Mouse (Mus musculus): ENCODE measurements around the gene Itpk1. TPM values are rescaled to one million over a fixed set of nuclear protein-coding genes. Genes with fewer than 3 reads are reported as not detected.
"Not testable (repeated sequence)": the region's sequence is repeated elsewhere in the genome, so short reads cannot be mapped to it uniquely, and the experiment has no call there.

Gene Itpk1
- polyA plus RNA-seq, 1 experiment = 44.0 TPM

DNA sequence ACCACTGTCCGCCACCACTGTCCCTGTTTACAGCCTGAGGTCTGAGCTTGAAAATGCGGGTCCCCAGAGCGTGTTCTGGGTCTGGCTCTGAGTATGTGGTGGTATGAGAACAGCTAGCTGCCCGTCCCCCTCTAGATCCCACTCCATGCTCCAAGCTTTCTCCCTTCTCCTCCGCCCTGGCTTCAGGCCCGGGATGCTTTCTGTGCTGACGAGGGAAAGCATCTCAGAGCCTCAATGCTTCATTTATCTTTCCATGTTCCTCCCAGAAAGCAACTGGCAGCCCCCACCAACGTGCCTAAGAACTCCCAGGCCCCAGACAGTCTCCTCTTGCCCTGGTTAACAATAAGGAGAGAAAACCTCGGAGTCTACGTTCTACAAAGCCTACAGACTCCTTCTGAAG is 67.5 kb downstream of the Itpk1 start:
- H3K36me3 ChIP-seq (ENCODE audit: control insufficient read depth, insufficient read depth, low read length, poor library complexity, severe bottlenecking) = no peaks in the 10 kb centered on the region
- peaks cover 12% of the 10 kb centered on the region for H3K4me1 ChIP-seq (ENCODE audit: control insufficient read depth, insufficient read depth, low read length)
- no peak overlapping the region for H3K27ac ChIP-seq (ENCODE audit: insufficient read depth, low read length)
- no peaks in the 10 kb centered on the region for H3K9me3 ChIP-seq (replicated peaks; ENCODE audit: control insufficient read depth, insufficient read depth, low read length, poor library complexity, severe bottlenecking)
- no peak overlapping the region for H3K4me3 ChIP-seq (ENCODE audit: low read depth, low read length)
- no peak overlapping the region for H3K9ac ChIP-seq (ENCODE audit: low read depth, poor library complexity, severe bottlenecking)
- no peak for TF ChIP-seq EP300 (IDR thresholded peaks at IDR 0.05; ENCODE audit: insufficient read depth, low read depth, low read length)
- TF ChIP-seq CTCF (IDR thresholded peaks at IDR 0.05; ENCODE audit: low read depth, low read length) = no peak
- no peak for TF ChIP-seq POLR2A (IDR thresholded peaks at IDR 0.05; ENCODE audit: insufficient read depth, low read length)
- H3K27me3 ChIP-seq (ENCODE audit: control insufficient read depth, insufficient read depth, low read length, poor library complexity, severe bottlenecking) = no peaks in the 10 kb centered on the region

DNA sequence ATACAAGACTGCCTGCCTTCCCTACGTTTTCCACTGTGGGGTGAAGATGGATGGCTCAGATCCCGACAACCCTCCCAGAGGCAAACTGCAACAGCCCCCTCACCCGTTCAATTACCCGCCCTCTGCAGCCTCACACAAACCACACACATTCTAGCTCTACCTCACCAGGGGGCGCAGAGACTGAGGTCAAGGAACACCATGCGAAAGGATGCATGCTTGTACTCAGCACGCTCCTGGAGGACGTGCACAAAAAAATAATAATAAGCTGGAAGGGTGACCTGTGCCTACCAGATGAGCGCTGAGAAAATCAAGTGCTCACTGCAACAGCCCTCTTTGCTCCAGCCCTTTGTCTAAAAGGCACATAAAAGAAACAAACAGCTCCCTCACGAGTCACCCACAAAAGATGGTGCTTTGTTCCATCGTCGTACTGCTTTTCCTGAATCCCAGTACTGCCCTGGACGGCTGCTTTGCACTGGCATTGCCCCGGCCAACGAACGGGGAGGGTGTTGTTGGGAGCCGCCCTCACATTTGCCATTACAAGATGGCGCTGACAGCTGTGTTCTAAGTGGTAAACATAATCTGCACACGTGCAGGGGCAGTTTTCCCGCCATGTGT is 70.2 kb downstream of the Itpk1 start:
- Histone ChIP-seq H3K27me3 (ENCODE audit: control insufficient read depth, insufficient read depth, low read length, poor library complexity, severe bottlenecking) (no peaks in the 10 kb centered on the region), H3K4me1 (ENCODE audit: control insufficient read depth, insufficient read depth, low read length) (peaks cover 4% of the 10 kb centered on the region), H3K9me3 (replicated peaks; ENCODE audit: control insufficient read depth, insufficient read depth, low read length, poor library complexity, severe bottlenecking) (no peaks in the 10 kb centered on the region), H3K27ac (ENCODE audit: insufficient read depth, low read length) (no peak overlapping the region), H3K9ac (ENCODE audit: low read depth, poor library complexity, severe bottlenecking) (no peak overlapping the region), H3K4me3 (ENCODE audit: low read depth, low read length) (no peak overlapping the region), H3K36me3 (ENCODE audit: control insufficient read depth, insufficient read depth, low read length, poor library complexity, severe bottlenecking) (no peaks in the 10 kb centered on the region)
- no peak for TF ChIP-seq POLR2A (IDR thresholded peaks at IDR 0.05; ENCODE audit: insufficient read depth, low read length)
- TF ChIP-seq EP300 (IDR thresholded peaks at IDR 0.05; ENCODE audit: insufficient read depth, low read depth, low read length) = no peak
- TF ChIP-seq CTCF (IDR thresholded peaks at IDR 0.05; ENCODE audit: low read depth, low read length) = peak; percentile 9

DNA sequence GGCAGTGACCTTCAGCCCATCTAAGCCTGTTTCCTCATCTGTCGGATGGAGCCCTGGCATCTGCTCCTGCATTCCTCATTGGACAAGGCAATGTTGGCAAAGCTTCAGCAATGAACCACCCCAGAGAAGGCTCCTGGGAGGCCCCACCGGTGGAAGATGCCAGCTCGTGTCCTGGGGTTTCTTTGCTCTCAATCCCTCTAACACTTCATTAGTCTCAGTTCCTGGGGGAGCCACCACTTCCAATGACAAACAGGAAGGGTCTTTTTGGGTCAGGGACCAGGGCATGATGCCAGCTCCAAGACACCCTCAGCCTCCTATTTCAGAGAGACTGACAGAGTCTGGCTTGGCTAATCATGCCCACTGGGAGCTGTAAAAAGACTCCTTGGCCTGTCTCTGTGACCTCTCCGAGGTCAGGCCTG is 71.6 kb downstream of the Itpk1 start:
- H3K4me3 ChIP-seq (ENCODE audit: low read depth, low read length) = no peak overlapping the region
- H3K27me3 ChIP-seq (ENCODE audit: control insufficient read depth, insufficient read depth, low read length, poor library complexity, severe bottlenecking) = no peaks in the 10 kb centered on the region
- no peaks in the 10 kb centered on the region for H3K36me3 ChIP-seq (ENCODE audit: control insufficient read depth, insufficient read depth, low read length, poor library complexity, severe bottlenecking)
- no peaks in the 10 kb centered on the region for H3K4me1 ChIP-seq (ENCODE audit: control insufficient read depth, insufficient read depth, low read length)
- no peaks in the 10 kb centered on the region for H3K9me3 ChIP-seq (replicated peaks; ENCODE audit: control insufficient read depth, insufficient read depth, low read length, poor library complexity, severe bottlenecking)
- no peak overlapping the region for H3K9ac ChIP-seq (ENCODE audit: low read depth, poor library complexity, severe bottlenecking)
- no peak for TF ChIP-seq EP300 (IDR thresholded peaks at IDR 0.05; ENCODE audit: insufficient read depth, low read depth, low read length)
- no peak for TF ChIP-seq CTCF (IDR thresholded peaks at IDR 0.05; ENCODE audit: low read depth, low read length)
- no peak for TF ChIP-seq POLR2A (IDR thresholded peaks at IDR 0.05; ENCODE audit: insufficient read depth, low read length)
- no peak overlapping the region for H3K27ac ChIP-seq (ENCODE audit: insufficient read depth, low read length)

DNA sequence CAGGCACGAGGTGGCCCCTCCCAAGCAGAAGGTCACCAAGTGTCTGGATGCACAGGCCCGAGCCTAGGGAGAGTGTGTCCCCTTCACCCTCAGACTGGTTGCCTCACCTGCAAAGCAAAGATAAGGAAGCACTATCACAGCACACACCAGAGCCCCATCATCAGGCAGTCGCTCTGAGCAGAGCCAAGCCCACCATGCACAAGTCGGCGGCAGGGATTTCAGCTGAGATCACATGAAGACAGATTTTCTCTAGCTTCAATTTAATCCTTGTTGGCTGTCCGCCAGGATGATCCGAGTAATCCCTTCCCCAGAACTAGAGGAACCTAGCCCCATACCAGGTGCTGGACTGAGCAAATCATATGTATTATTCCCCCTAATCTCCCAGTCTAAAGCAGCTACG is 73.0 kb downstream of the Itpk1 start:
- Histone ChIP-seq H3K4me3 (ENCODE audit: low read depth, low read length) (no peak overlapping the region), H3K9ac (ENCODE audit: low read depth, poor library complexity, severe bottlenecking) (no peak overlapping the region), H3K9me3 (replicated peaks; ENCODE audit: control insufficient read depth, insufficient read depth, low read length, poor library complexity, severe bottlenecking) (no peaks in the 10 kb centered on the region), H3K27ac (ENCODE audit: insufficient read depth, low read length) (no peak overlapping the region), H3K36me3 (ENCODE audit: control insufficient read depth, insufficient read depth, low read length, poor library complexity, severe bottlenecking) (no peaks in the 10 kb centered on the region), H3K27me3 (ENCODE audit: control insufficient read depth, insufficient read depth, low read length, poor library complexity, severe bottlenecking) (no peaks in the 10 kb centered on the region), H3K4me1 (ENCODE audit: control insufficient read depth, insufficient read depth, low read length) (no peaks in the 10 kb centered on the region)
- TF ChIP-seq EP300 (IDR thresholded peaks at IDR 0.05; ENCODE audit: insufficient read depth, low read depth, low read length) (no peak), POLR2A (IDR thresholded peaks at IDR 0.05; ENCODE audit: insufficient read depth, low read length) (no peak), CTCF (IDR thresholded peaks at IDR 0.05; ENCODE audit: low read depth, low read length) (no peak)

DNA sequence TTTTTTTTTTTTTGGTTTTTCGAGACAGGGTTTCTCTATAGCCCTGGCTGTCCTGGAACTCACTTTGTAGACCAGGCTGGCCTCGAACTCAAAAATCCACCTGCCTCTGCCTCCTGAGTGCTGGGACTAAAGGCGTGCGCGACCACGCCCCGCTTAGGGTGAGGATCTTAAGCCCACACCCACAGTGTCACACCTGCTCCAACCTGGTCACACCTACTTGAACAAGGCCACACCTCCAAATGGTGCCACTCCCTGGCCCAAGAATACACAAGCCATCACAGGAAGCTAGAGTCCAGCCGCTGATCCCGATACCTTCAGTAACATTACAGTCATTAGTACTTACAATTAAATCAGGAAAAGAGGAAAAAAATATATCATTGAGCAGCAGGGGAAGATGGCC is 74.3 kb downstream of the Itpk1 start:
- H3K4me1 ChIP-seq (ENCODE audit: control insufficient read depth, insufficient read depth, low read length); H3K9ac ChIP-seq (ENCODE audit: low read depth, poor library complexity, severe bottlenecking): not testable (repeated sequence)

DNA sequence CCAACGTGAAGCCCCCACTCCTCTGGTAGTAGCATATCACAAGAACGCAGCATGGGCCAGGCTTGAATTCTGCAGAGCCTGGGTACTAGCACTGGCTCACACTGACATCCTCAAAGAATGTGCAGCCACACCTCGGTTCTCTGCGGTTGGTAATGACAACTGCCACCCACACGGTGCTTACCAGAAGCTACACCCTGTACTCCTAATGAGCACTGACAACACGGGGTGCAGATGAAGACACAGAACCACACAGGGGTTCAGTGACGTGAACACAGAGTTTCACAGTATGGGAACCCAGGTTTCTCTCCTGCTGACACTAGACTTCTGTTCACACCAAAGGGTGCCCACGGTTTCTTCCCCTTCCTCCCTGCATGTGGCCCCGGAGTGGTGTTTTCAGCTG is 76.5 kb downstream of the Itpk1 start:
- Histone ChIP-seq H3K27me3 (ENCODE audit: control insufficient read depth, insufficient read depth, low read length, poor library complexity, severe bottlenecking) (no peaks in the 10 kb centered on the region), H3K9me3 (replicated peaks; ENCODE audit: control insufficient read depth, insufficient read depth, low read length, poor library complexity, severe bottlenecking) (no peaks in the 10 kb centered on the region), H3K27ac (ENCODE audit: insufficient read depth, low read length) (no peak overlapping the region), H3K9ac (ENCODE audit: low read depth, poor library complexity, severe bottlenecking) (no peak overlapping the region), H3K4me3 (ENCODE audit: low read depth, low read length) (no peak overlapping the region), H3K36me3 (ENCODE audit: control insufficient read depth, insufficient read depth, low read length, poor library complexity, severe bottlenecking) (no peaks in the 10 kb centered on the region), H3K4me1 (ENCODE audit: control insufficient read depth, insufficient read depth, low read length) (no peaks in the 10 kb centered on the region)
- TF ChIP-seq CTCF (IDR thresholded peaks at IDR 0.05; ENCODE audit: low read depth, low read length) (no peak), POLR2A (IDR thresholded peaks at IDR 0.05; ENCODE audit: insufficient read depth, low read length) (no peak), EP300 (IDR thresholded peaks at IDR 0.05; ENCODE audit: insufficient read depth, low read depth, low read length) (no peak)

More for the DNA sequence above, 74.3 kb downstream of the Itpk1 start:
- not testable (repeated sequence) for H3K36me3 ChIP-seq (ENCODE audit: control insufficient read depth, insufficient read depth, low read length, poor library complexity, severe bottlenecking); H3K4me3 ChIP-seq (ENCODE audit: low read depth, low read length); H3K27ac ChIP-seq (ENCODE audit: insufficient read depth, low read length); H3K9me3 ChIP-seq (replicated peaks; ENCODE audit: control insufficient read depth, insufficient read depth, low read length, poor library complexity, severe bottlenecking); H3K27me3 ChIP-seq (ENCODE audit: control insufficient read depth, insufficient read depth, low read length, poor library complexity, severe bottlenecking)
